Mouse (Mus musculus) right cerebral cortex, postnatal 14 days (tissue): ENCODE measurements around the gene Golga3.

ENCODE experiments used
- DNase-seq: peaks from one replicate; pipeline ENCODE4 v3.0.0; 2022

Gene Golga3

GRCm38 (mm10) chr5:110176362-110177020 lies at the start of gene Golga3:
Gene Golga3 (plus strand): TSS chr5:110176701.
- DNase-seq = peak; percentile 94

DNA sequence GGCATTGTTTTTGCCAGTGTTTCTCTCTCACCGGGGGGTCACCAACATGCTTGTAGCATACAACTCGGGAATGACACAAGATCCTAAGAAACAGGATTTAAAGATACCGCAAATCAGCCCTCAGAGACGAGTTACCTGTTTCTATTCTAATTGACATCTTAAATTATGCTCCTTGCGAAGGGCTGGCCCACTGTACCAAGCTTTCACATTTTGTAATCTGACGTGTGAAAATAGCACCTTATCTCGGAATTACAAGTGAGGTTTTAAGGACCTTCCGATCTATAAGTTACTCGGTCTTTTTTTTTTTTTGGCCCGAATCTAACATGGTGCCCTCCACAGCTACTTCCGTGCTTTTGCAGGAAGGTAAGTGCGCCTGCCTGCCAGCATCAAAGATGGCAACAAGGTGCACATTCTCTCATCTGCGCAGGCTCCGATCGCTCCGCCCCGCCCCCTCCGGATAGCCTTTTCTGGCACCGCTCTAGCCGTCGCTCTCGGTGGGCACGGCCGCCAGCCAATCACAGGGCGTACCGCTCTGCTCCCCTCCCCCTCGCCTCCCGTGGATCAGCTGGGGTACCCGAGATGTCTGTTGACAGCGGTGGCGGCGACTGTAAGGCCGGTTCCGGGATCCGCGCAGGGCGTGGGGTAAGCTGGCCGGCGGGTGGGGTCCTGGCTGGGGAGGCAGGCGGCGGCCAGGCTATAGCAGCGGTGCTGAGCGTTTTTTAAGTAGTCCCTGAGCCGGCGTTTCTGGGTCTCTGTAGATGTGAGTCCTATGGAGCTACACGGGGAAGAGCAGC lies 41.0 kb upstream of the Golga3 start, which contains the start of gene Chfr:
Gene Chfr, plus strand, starts transcription at position 550 of the 794 bp plus-strand sequence.
- peak; percentile 100 for DNase-seq

- DNase-seq = no peak
These were observed 40.4 kb upstream of the Golga3 start for GRCm38 (mm10) chr5:110136087-110136464.

DNA sequence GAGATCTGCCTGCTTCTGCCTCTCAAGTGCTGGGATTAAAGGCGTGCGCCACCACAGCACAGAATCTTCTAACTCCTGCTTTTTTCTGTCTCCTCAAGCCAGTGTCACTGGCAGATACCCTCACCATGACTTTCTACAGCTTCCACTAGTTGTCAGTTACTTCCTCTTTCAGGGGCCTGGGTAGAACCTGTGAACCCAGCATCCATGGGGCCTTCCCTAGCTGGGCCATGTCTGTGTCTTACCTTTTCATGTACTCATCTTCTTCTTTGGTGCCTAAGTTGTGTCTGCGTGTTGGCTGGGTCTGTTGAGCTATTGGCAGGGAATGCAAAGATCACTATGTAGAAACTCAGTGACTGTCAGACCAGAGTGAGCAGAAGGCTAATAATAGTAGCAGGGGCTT lies 38.7 kb upstream of the Golga3 start:
- no peak for DNase-seq

DNA sequence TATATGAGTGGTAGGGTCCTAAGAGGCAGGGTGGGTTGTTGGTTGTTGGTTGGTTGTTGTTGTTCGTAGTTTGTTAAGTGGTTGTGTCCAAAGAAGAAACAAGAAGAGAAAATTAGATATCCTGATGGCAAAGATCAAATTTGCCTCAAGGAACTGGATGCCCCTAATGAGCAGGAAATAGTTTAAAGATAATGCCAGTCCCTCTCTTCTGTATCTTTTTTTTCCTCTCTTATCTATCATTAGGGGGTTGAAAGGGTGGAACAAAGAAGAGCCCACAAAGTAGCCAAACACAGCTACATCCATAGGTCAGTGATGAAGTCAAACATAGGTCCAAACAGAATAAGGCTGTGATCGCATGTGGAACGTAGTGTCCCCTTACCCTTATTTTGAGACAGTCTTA lies 37.2 kb upstream of the Golga3 start:
- no peak for DNase-seq

GRCm38 (mm10) chr5:110140424-110140823 lies 36.1 kb upstream of the Golga3 start:
- DNase-seq = no peak

GRCm38 (mm10) chr5:110142309-110142708 lies 34.2 kb upstream of the Golga3 start:
- DNase-seq = no peak

- DNase-seq = no peak
These were observed 33.5 kb upstream of the Golga3 start for GRCm38 (mm10) chr5:110143007-110143406.

- DNase-seq = no peak
These were observed 7.1 kb upstream of the Golga3 start for GRCm38 (mm10) chr5:110169374-110169773.

DNA sequence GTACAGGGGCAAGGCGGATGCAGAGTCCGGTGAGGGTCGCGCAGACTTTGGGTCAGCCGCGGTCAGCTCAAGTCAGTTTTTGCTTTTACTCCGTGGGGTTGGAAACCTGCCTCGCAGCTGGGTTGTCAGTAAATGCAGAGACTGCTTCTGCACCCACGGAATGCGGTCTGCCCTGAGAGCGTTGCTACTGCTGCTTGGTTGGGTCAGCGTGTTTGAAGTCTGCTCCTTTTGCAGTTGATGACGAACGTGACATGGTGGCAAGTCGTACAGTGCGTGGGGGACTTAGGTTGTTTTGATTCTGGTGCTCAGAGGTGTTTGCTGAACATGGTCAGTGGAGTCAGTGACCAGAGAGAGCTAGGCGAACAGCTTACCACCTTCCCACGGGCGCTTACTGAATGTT lies 520 bp downstream of the Golga3 start:
- no peak for DNase-seq

DNA sequence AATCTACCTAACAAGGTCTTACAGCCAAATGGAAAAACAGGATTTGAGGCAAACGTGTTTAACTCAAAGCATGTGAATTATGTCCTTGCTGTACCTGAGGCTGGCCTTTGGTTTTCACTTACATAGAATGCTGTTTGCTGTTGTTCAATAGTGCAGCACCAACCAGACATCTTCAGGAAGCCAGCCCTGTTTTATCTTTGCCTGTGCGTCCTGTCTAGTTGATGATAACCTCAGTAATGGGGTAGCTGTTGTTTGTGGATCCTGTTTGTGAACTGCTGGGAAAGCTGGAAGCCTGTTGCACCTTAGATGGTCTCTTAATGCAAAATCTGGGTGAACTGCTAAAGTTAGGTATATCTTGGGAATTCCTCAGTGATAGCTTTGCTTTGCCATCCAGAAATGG lies 2.1 kb downstream of the Golga3 start:
- no peak for DNase-seq

GRCm38 (mm10) chr5:110181716-110182115 lies 5.2 kb downstream of the Golga3 start:
- DNase-seq = no peak

DNA sequence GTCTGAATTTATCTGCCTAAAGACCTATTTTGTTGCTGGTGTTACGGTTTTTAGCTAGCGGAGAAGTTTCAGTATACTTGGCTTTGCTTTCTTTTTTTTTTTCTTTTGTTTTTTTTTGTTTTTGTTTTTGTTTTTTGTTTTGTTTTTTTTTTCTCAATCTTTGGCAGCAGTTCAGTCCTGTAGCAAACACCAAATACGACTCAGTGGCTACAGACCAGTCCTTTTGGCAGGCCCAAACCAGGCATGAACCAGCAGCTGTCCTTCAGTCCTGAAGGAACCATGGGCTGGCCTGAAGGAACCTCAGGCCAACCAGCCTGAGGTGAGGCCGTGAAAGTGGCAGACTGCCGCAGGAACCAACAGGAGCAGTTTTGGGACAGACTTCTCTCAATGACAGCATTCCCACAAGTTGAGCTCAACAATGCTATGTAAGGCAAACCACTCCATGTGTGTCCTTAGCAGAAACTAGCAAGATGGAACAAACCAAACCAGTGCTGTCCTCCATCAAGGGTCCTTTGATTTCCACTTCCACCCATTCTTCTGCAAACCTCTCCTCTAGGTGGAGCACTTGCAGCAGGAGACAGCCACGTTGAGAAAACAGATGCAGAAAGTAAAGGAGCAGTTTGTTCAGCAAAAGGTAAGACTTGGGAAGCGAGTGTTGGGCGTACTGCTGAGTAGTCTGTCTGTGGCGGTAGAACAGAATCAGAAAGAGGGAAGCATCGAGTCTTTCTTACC lies 26.8 kb downstream of the Golga3 start:
- DNase-seq = no peak

- DNase-seq = no peak
These were observed 28.3 kb downstream of the Golga3 start for GRCm38 (mm10) chr5:110204777-110205176.

GRCm38 (mm10) chr5:110211312-110211711 lies 34.8 kb downstream of the Golga3 start:
- DNase-seq = no peak

- no peak for DNase-seq
These were observed 40.3 kb downstream of the Golga3 start for GRCm38 (mm10) chr5:110216780-110217179.

DNA sequence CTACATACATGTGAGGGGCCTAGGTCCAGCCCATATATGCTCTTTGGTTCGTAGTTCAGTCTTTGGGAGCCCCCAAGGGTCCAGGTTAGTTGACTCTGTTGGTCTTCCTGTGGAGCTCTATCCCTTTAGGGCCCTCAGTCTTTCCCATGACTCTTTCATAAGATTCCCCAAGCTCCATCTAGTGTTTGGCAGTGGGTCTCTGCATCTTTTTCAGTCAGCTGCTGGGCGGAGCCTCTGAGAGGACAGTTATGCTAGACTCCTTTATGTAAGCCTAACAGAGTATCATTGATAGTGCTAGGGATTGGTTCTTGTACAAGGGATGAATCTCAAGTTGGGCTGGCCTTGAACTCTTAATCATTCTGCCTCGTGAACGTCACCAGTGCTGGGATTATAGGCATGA lies 43.8 kb downstream of the Golga3 start:
- no peak for DNase-seq

- no peak for DNase-seq
These were observed 46.3 kb downstream of the Golga3 start for GRCm38 (mm10) chr5:110222757-110223156.

- DNase-seq = no peak
These were observed 48.6 kb downstream of the Golga3 start for GRCm38 (mm10) chr5:110225056-110225455.

GRCm38 (mm10) chr5:110227336-110227883 lies 50.9 kb downstream of the Golga3 start:
- no peak for DNase-seq

- DNase-seq = no peak
These were observed 53.9 kb downstream of the Golga3 start for GRCm38 (mm10) chr5:110230401-110230779.

DNA sequence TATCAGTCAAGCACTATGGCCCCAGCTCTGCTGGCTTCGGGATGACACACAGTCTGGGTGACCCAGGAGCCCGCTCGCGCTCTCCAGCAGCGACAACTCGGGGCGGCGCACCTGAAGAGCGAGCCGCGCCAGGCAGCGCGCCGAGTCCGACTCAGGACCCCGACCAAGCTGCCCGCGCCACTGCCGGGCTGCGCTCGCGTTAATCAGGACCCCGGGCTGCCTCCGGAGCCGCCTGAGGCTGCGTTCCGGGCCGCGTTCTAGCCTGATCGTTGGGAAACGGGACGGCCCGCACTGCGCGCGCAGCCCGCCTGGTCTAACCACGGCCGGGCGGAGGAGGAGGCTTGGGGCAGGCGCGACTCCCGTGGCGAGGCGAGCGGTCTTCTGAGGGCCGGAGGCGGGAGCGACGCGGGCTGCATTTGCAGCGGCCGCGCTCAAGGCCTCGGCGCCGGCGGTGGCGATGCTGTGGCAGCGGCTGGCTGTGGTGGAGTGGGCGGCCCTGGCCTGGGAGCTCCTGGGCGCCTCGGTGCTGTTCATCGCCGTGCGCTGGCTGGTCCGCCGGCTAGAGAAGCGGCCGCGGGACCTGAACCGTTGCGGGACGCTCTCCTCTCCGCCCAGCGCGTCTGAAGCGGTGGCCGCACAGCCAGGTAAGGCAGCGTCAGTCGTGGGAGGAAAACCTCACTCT lies 54.4 kb downstream of the Golga3 start, which contains the start of gene Ankle2:
Gene Ankle2, plus strand, starts transcription at position 225 of the 682 bp plus-strand sequence.
- DNase-seq = peak; percentile 92

DNA sequence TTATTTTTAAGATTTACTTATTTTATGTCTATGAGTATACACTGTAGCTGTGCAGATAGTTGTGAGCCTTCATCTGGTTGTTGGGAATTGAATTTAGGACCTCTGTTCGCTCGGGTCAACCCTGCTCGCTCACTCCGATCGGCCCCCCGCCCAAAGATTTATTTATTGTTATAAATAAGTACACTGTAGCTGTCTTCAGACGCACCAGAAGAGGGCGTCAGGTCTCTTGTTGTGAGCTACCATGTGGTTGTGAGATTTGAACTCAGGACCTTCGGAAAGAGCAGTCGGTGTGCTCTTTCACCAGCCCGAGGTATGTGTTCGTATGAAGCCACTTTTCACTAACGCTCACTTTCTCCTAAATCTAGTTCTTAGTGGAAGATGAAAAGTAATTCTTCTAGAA lies 55.1 kb downstream of the Golga3 start:
- peak; percentile 8 for DNase-seq
